Mouse (Mus musculus) telencephalon, adult 2 months (tissue): ENCODE data around the gene Syn1.

ENCODE experiments used
- DNase-seq: peaks from one replicate; pipeline ENCODE4 v3.0.0-alpha.2; 2011; ENCODE audit warnings: low read depth, low spot score

The Syn1 gene

GRCm38 (mm10) chrX:20920844-20921364 is at the start of gene Syn1:
TSS of gene Syn1 (minus strand) at chrX:20921004.
- DNase-seq: peak; percentile 83

- peak; percentile 86 for DNase-seq
Measured at GRCm38 (mm10) chrX:20961477-20962378, 40.9 kb upstream of the Syn1 start, which contains the start of gene Uxt. TSS of gene Uxt (minus strand) at chrX:20962017.

- DNase-seq: peak; percentile 94
Measured at GRCm38 (mm10) chrX:20950191-20950880, 29.5 kb upstream of the Syn1 start, which contains the start of gene Elk1. TSS of gene Elk1 (minus strand) at chrX:20950608.

- DNase-seq: no peak
Measured at GRCm38 (mm10) chrX:20946055-20946454, 25.3 kb upstream of the Syn1 start.

- no peak for DNase-seq
Measured at GRCm38 (mm10) chrX:20931963-20932362, 11.2 kb upstream of the Syn1 start.

GRCm38 (mm10) chrX:20931364-20931763 is 10.6 kb upstream of the Syn1 start, which contains the start of gene Cfp:
TSS of gene Cfp (minus strand) at chrX:20931555.
- no peak for DNase-seq

GRCm38 (mm10) chrX:20929859-20930258 is 9.1 kb upstream of the Syn1 start:
- DNase-seq: no peak

GRCm38 (mm10) chrX:20924976-20925375 is 4.2 kb upstream of the Syn1 start:
- DNase-seq: no peak

GRCm38 (mm10) chrX:20923506-20923905 is 2.7 kb upstream of the Syn1 start:
- DNase-seq: no peak

- DNase-seq: peak; percentile 41
Measured at GRCm38 (mm10) chrX:20921366-20921765, 562 bp upstream of the Syn1 start.

- DNase-seq: no peak
Measured at GRCm38 (mm10) chrX:20920249-20920843, 458 bp downstream of the Syn1 start.

GRCm38 (mm10) chrX:20915075-20915474 is 5.7 kb downstream of the Syn1 start:
- peak; percentile 33 for DNase-seq

GRCm38 (mm10) chrX:20913726-20914125 is 7.1 kb downstream of the Syn1 start:
- no peak for DNase-seq

GRCm38 (mm10) chrX:20910074-20910473 is 10.7 kb downstream of the Syn1 start:
- DNase-seq: no peak

- no peak for DNase-seq
Measured at GRCm38 (mm10) chrX:20875241-20875640, 45.6 kb downstream of the Syn1 start.

GRCm38 (mm10) chrX:20872928-20873500 is 47.8 kb downstream of the Syn1 start:
- no peak for DNase-seq

GRCm38 (mm10) chrX:20869962-20870513 is 50.8 kb downstream of the Syn1 start, which contains the start of gene Timp1:
TSS of gene Timp1 (plus strand) at chrX:20870166.
- no peak for DNase-seq

- no peak for DNase-seq
Measured at GRCm38 (mm10) chrX:20869203-20869602, 51.6 kb downstream of the Syn1 start.

GRCm38 (mm10) chrX:20868091-20868490 is 52.7 kb downstream of the Syn1 start:
- no peak for DNase-seq

- DNase-seq: peak; percentile 40
Measured at GRCm38 (mm10) chrX:20863161-20864101, 57.4 kb downstream of the Syn1 start.
